Comparison of ENCODE assay signal across 12 mouse cellular contexts in the genomic region with DNA sequence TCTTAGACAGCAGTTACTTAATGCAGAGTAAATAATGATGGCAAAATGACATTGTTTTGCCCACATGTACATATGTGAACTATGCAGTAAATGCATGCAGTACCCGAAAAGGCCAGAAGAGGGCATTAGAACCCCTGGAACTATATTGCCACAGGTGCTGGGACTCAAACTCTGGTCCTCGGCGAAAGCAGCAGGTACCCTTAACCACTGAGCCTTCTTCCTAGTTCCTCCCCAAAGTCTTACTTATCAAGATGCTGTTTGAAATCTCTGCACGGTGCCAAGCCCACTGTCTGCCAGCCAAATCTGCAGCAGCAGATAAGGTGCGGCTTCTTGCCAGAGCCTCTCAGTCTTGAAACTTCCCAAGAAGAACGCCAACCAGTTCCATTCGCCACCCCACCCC.
DNase-seq lines count a peak whose midpoint lies in the region; ATAC-seq and TF ChIP-seq lines count a peak whose summit lies in the region.
"Had no signal": no experiment of that assay in that cellular context is flagged by ENCODE, and none has a peak within 500 bp of the region (broad histone marks: within the 10 kb centered on the region; RNA-seq: fewer than 3 reads in every experiment).

No protein-coding gene starts in this region.

- no peaks in the 10 kb centered on the region for H3K4me1 ChIP-seq in liver, embryonic 14.5 days (replicated peaks; ENCODE audit: control insufficient read depth in 2 of 2, insufficient read depth in 2 of 2, low read length in 1 of 2)
- H3K4me1 ChIP-seq in liver, embryonic 11.5 days (replicated peaks; ENCODE audit: control insufficient read depth, insufficient read depth, low read length): no peaks in the 10 kb centered on the region
- H3K4me1 ChIP-seq in midbrain, embryonic 13.5 days (replicated peaks): peaks cover 16% of the 10 kb centered on the region
- H3K4me1 ChIP-seq: liver, embryonic 13.5 days had no signal

- H3K4me2 ChIP-seq in liver, embryonic 14.5 days (ENCODE audit: low read depth): no peak overlapping the region
- no peak overlapping the region for H3K4me2 ChIP-seq in liver, embryonic 11.5 days
- H3K4me2 ChIP-seq in midbrain, embryonic 13.5 days (replicated peaks): no peak overlapping the region
- H3K4me2 ChIP-seq: liver, embryonic 13.5 days; stomach, embryonic 15.5 days had no signal

- no peak overlapping the region for H3K9ac ChIP-seq in liver, embryonic 14.5 days (replicated peaks)
- H3K9ac ChIP-seq in liver, embryonic 11.5 days (ENCODE audit: low read depth, low read length): no peak overlapping the region
- H3K9ac ChIP-seq in midbrain, embryonic 13.5 days (replicated peaks): no peak overlapping the region
- H3K9ac ChIP-seq: liver, embryonic 13.5 days; stomach, embryonic 15.5 days had no signal

- WGBS in liver, embryonic 14.5 days (ENCODE audit: insufficient replicate concordance): 68% methylated on average over 7 of the region's 7 CpGs
- 65% methylated on average over 7 of the region's 7 CpGs for WGBS in liver, embryonic 11.5 days
- 81% methylated on average over 7 of the region's 7 CpGs for WGBS in midbrain, embryonic 13.5 days

- H3K9me3 ChIP-seq in liver, embryonic 14.5 days (ENCODE audit: control insufficient read depth, low read length): no peaks in the 10 kb centered on the region
- no peaks in the 10 kb centered on the region for H3K9me3 ChIP-seq in liver, embryonic 11.5 days (ENCODE audit: control insufficient read depth, low read length)
- peaks cover 4% of the 10 kb centered on the region; the same call in 1 of the 2 replicates for H3K9me3 ChIP-seq in midbrain, embryonic 13.5 days
- H3K9me3 ChIP-seq: liver, embryonic 13.5 days; stomach, embryonic 15.5 days had no signal

- DNase-seq in cerebellum, postnatal 14 days: peak; percentile 15 to 42
- DNase-seq in cerebellum, adult 18-20 months: no peak
- no peak for DNase-seq in liver, embryonic 14.5 days (ENCODE audit: low read depth in 3 of 3, low spot score in 3 of 3)
- no peak for DNase-seq in liver, embryonic 11.5 days (ENCODE audit: low spot score)
- DNase-seq in ZHBTc4 (ENCODE audit: low read depth, low spot score): peak; percentile 69
- peak; percentile 18 to 54 for DNase-seq in spleen, postnatal 10 days (ENCODE audit: low spot score in 2 of 2)
- DNase-seq in gastrocnemius, adult 18-20 months (ENCODE audit: low spot score): no peak
- DNase-seq: cerebellum, adult 9-10 months; kidney, adult 18-20 months; liver, embryonic 13.5 days had no signal

- no peak overlapping the region for H3K27ac ChIP-seq in liver, embryonic 14.5 days
- no peak overlapping the region for H3K27ac ChIP-seq in liver, embryonic 11.5 days (ENCODE audit: low read depth, low read length)
- no peak overlapping the region for H3K27ac ChIP-seq in midbrain, embryonic 13.5 days
- H3K27ac ChIP-seq: liver, embryonic 13.5 days; stomach, embryonic 15.5 days had no signal

- no peak for ATAC-seq in liver, embryonic 14.5 days (ENCODE audit: insufficient read depth)
- no peak for ATAC-seq in liver, embryonic 11.5 days (replicated peaks; ENCODE audit: low FRiP score)
- no peak for ATAC-seq in midbrain, embryonic 13.5 days

- no peak for TF ChIP-seq EP300 in liver, embryonic 14.5 days (IDR thresholded peaks at IDR 0.05; ENCODE audit: low read depth)

- no peaks in the 10 kb centered on the region for H3K36me3 ChIP-seq in liver, embryonic 14.5 days (replicated peaks; ENCODE audit: control insufficient read depth, insufficient read depth, low read depth)
- H3K36me3 ChIP-seq in liver, embryonic 11.5 days (ENCODE audit: control insufficient read depth, insufficient read depth, low read length): no peaks in the 10 kb centered on the region
- H3K36me3 ChIP-seq in midbrain, embryonic 13.5 days: no peaks in the 10 kb centered on the region
- H3K36me3 ChIP-seq: liver, embryonic 13.5 days had no signal

- no peaks in the 10 kb centered on the region for H3K27me3 ChIP-seq in liver, embryonic 14.5 days (ENCODE audit: control insufficient read depth, insufficient read depth, low read length)
- no peaks in the 10 kb centered on the region for H3K27me3 ChIP-seq in liver, embryonic 11.5 days (replicated peaks; ENCODE audit: control insufficient read depth, insufficient read depth, low read length)
- no peaks in the 10 kb centered on the region for H3K27me3 ChIP-seq in midbrain, embryonic 13.5 days
- H3K27me3 ChIP-seq: liver, embryonic 13.5 days; stomach, embryonic 15.5 days had no signal

- H3K4me3 ChIP-seq in liver, embryonic 14.5 days (ENCODE audit: insufficient read depth in 1 of 2, low read depth in 2 of 2, low read length in 2 of 2): no peak overlapping the region
- H3K4me3 ChIP-seq in liver, embryonic 11.5 days (ENCODE audit: low read depth, low read length): no peak overlapping the region
- H3K4me3 ChIP-seq in midbrain, embryonic 13.5 days (replicated peaks): no peak overlapping the region
- H3K4me3 ChIP-seq: liver, embryonic 13.5 days; stomach, embryonic 15.5 days had no signal

- TF ChIP-seq CTCF in liver, embryonic 14.5 days (IDR thresholded peaks at IDR 0.05; ENCODE audit: low read depth): peak; percentile 69

Comparison
In these comparisons a context has a peak if more than half of its experiments do, and no peak if none do; other contexts are left out.
1. DNase-seq: peak in cerebellum, postnatal 14 days (2 of 2), ZHBTc4 (single experiment) and spleen, postnatal 10 days (2 of 2); none in cerebellum, adult 18-20 months (0 of 2), liver, embryonic 14.5 days (0 of 3), liver, embryonic 11.5 days (single experiment) and gastrocnemius, adult 18-20 months (single experiment).